Mouse (Mus musculus): ENCODE results near the gene St6gal1. TPM values are rescaled to one million over a fixed set of nuclear protein-coding genes. Genes with fewer than 3 reads are reported as not detected.
"Not testable (repeated sequence)": the region's sequence is repeated elsewhere in the genome, so short reads cannot be mapped to it uniquely, and the experiment has no call there.

The St6gal1 gene
- polyA plus RNA-seq (2012; ENCODE audit: insufficient read depth, insufficient read length, missing spikeins): 7.3 and 8.6 TPM in 2 replicates

DNA sequence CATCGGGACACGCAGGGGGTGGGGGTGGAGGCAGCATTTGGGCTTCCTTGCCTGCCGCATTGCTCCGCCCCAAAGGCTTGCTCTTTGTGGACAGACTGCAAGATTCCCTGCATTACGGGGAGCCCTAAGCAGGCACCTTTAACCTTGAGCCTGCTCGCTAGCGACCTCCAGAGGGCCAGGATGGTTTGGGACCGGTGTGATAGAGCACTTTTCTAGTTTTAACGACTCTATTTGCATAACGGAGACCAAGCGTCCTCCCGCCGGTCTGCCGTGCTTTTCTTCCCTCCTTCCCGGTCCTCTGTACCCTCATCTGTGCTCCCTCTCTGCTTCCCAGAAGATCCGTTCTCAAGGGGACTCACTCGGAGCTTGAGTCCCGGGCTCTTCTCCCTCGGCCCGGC lies at the start of gene St6gal1:
Gene St6gal1 (plus strand): TSS at position 70 of the 398 bp plus-strand sequence.
- H3K27ac ChIP-seq (replicated peaks; ENCODE audit: low read depth, low read length): peak within 1 kb of the TSS; percentile 81
- H3K4me1 ChIP-seq (ENCODE audit: control insufficient read depth, insufficient read depth, insufficient read length, low read length): peaks cover 8% of the 10 kb centered on the region; the same call in 1 of the 2 replicates
- peak within 1 kb of the TSS; percentile 92 for H3K4me3 ChIP-seq (ENCODE audit: insufficient read depth, low read depth, low read length)

DNA sequence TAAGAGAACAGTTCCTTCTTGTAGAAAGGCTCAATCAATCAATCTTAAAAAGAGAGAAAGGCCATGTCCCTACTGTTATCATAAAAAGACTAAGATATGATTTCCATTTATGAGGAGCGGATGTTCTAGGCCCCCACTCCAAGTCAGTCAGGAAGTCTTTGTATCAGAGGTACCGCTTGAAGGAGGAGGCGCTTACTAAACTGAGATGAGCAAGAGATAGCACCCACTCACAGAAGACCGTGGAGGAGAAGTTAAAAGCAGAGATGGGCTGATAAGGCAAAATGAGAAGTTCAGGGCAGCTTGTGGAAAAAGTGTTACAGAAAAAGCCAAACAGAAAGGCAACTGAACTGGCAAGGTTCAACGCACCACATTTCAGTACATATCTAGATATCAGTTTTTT lies 49.7 kb upstream of the St6gal1 start:
- Histone ChIP-seq H3K27ac (replicated peaks; ENCODE audit: low read depth, low read length) (no peak overlapping the region), H3K4me3 (ENCODE audit: insufficient read depth, low read depth, low read length) (no peak overlapping the region), H3K4me1 (ENCODE audit: control insufficient read depth, insufficient read depth, insufficient read length, low read length) (no peaks in the 10 kb centered on the region; the same call in 1 of the 2 replicates)

DNA sequence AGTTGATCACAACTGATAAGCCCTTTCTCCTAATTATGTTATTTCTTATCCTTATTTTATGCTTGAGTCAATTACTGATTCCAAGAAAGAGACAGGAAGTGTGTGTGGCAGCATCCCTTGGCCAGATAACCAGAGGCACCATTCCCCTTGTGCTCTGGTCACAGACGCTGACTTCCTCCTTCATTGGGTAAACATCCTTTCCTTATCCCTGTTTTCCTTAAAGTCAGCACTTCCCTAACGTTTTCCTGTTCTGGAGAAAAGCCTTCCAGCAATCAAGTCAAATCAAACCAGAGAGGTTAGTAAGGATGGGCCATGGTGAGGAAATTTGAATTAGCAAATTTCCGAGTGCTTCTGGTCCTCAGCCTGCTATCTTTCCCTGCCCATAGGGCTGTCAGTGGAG lies 48.6 kb upstream of the St6gal1 start:
- Histone ChIP-seq H3K4me1 (ENCODE audit: control insufficient read depth, insufficient read depth, insufficient read length, low read length) (peaks cover under 1% of the 10 kb centered on the region; the same call in 1 of the 2 replicates), H3K27ac (replicated peaks; ENCODE audit: low read depth, low read length) (no peak overlapping the region), H3K4me3 (ENCODE audit: insufficient read depth, low read depth, low read length) (no peak overlapping the region)

DNA sequence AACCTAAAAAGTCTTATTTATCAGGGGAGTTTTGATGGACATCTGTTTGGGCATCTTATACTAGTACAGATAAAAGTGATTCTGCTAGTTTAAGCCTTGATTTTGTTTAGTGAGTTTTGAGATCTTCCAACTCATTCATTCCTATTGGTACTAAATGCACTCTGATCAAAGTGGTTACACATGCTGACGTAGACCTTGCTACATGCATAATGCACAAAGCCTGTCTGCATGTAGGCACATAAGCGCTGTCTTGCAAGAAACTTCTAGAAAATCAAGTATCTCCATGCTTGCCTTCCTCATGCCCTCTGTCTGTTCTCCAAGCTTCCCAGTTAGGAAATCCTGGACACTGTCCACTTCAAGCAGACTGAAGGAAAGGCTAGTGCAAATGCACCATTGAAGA lies 46.7 kb upstream of the St6gal1 start:
- H3K4me1 ChIP-seq (ENCODE audit: control insufficient read depth, insufficient read depth, insufficient read length, low read length): peaks cover 6% of the 10 kb centered on the region; the same call in 1 of the 2 replicates
- H3K27ac ChIP-seq (replicated peaks; ENCODE audit: low read depth, low read length): no peak overlapping the region
- H3K4me3 ChIP-seq (ENCODE audit: insufficient read depth, low read depth, low read length): no peak overlapping the region

DNA sequence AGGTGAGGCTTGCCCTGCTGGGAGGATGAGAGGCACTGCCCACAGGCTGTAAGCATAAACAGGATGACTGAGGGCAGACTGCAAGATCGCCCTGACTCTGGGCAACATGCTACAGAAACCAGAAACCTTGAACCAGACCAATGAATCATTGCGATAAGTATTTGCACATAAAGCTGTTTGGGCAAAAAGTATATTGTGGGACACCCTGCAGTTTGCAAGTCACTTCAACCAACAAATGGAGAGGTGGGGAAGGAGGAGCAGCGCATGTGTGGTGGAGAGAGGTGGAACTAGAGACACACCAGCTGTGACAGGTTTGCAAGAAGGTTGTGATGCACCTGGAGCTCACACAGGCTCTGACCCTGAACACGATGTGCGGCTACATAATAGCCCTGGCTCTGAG lies 45.7 kb upstream of the St6gal1 start:
- H3K27ac ChIP-seq (replicated peaks; ENCODE audit: low read depth, low read length): no peak overlapping the region
- H3K4me3 ChIP-seq (ENCODE audit: insufficient read depth, low read depth, low read length): no peak overlapping the region
- H3K4me1 ChIP-seq (ENCODE audit: control insufficient read depth, insufficient read depth, insufficient read length, low read length): peaks cover 6% of the 10 kb centered on the region; the same call in 1 of the 2 replicates

DNA sequence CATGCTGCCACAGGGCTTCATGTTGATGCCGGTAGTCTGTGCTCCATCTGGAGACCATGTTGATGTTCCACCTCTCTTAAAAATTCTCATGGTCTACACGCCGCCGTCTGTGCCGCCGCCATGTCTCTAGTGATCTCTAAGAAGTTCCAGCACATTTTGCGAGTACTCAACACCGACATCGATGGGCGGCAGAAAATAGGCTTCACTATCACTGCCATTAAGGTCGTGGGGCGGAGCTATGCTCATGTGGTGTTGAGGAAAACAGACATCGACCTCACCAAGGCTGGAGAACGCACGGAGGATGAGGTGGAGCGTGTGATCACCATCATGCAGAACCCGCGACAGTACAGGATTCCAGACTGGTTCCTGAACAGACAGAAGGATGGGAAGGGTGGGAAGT lies 45.1 kb upstream of the St6gal1 start:
- H3K4me1 ChIP-seq (ENCODE audit: control insufficient read depth, insufficient read depth, insufficient read length, low read length); H3K27ac ChIP-seq (replicated peaks; ENCODE audit: low read depth, low read length); H3K4me3 ChIP-seq (ENCODE audit: insufficient read depth, low read depth, low read length): not testable (repeated sequence)

DNA sequence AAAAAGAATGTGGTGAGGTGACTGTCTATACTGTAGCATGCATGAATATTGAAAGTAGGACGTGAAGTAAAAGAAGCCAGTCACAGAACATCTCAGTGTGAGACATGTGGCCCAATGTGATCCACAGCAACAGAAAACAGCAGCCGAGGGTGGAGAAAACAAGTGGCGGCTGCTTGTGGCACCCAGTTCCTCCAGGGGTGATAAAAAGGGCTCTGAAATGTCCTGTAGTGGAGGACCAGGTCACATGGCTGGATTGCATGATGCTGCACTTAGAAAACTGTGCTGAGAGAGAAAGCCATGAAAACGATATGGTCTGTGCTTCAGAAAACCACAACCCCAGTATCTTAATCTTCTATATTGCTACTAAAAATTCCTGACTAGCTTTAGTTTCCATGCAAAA lies 43.5 kb upstream of the St6gal1 start:
- no peak overlapping the region for H3K4me3 ChIP-seq (ENCODE audit: insufficient read depth, low read depth, low read length)
- peaks cover 6% of the 10 kb centered on the region; the same call in 1 of the 2 replicates for H3K4me1 ChIP-seq (ENCODE audit: control insufficient read depth, insufficient read depth, insufficient read length, low read length)
- H3K27ac ChIP-seq (replicated peaks; ENCODE audit: low read depth, low read length): peak overlapping the region; percentile 37; the same call in 1 of the 2 replicates

DNA sequence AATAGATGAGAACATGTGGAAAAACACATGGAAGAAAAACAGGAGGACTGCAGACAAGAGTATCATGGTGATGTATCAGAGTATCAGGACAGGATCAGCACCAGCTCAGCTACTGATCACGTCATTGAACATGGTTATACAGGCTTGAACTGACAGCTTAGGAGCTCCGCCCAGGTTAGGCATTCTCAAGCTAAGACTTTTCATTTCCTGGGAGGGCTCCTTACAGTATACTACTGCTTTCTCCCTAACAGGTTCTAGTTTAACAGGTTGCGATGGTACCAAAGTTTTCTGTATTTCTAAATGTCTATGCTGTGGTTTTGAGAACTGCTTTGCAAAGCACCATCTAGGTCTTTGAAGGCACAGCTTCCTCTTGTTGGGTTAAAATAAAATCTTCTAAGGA lies 43.1 kb upstream of the St6gal1 start:
- Histone ChIP-seq H3K27ac (replicated peaks; ENCODE audit: low read depth, low read length) (0 out of 2 replicates have a peak overlapping the region, but pooled peaks have one; percentile 37), H3K4me3 (ENCODE audit: insufficient read depth, low read depth, low read length) (no peak overlapping the region), H3K4me1 (ENCODE audit: control insufficient read depth, insufficient read depth, insufficient read length, low read length) (peaks cover 6% of the 10 kb centered on the region; the same call in 1 of the 2 replicates)

DNA sequence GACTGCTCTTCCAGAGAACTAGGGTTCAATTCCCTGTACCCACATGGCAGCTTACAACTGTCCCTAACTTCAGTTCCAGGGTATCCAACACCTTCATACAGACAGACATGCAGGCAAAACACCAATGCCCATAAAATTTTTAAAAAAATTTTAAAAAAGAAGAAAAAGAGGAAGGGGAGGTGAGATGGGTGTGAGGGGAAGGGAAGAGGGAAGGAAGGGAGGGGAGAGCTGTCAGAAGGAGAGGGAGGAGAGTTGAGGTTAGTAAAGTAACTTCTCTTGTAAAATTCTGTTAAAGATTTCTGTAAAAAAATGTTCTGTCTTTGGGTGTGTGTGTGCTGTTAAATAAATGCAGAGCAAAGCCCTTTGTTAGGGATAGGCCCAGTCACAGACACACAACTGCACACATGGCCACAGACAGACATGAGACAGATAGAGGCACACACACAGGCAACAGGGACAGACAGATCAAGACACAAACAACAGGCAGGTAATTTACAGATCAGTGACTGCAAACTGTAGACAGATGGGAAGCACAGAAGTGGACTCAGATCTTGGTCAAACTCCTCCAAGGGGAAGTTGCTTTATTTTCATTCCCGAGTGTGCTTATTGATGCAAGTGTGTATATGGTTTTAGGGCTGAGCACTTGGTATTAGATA lies 42.5 kb upstream of the St6gal1 start:
- Histone ChIP-seq H3K4me3 (ENCODE audit: insufficient read depth, low read depth, low read length) (no peak overlapping the region), H3K4me1 (ENCODE audit: control insufficient read depth, insufficient read depth, insufficient read length, low read length) (peaks cover 8% of the 10 kb centered on the region; the same call in 1 of the 2 replicates), H3K27ac (replicated peaks; ENCODE audit: low read depth, low read length) (peak overlapping the region; percentile 80)

DNA sequence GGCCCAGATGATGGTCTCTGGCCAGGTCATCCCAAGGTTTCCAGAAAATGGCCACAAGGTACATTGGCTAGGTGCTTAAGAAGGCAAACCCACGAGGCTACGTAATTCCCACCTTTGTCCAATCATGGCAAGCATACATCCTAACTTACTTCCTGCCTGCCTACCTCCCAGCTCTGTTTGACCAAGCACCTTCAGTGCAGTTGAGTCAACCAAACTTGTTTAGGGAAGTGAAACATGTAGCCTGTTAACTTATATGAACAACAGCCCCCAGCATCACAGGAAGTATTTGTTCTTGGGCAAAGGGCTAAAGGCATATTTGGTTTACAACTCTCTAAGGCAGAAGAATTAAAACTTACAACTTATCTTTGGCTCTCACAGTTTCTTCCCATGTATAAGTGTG lies 38.7 kb upstream of the St6gal1 start:
- Histone ChIP-seq H3K27ac (replicated peaks; ENCODE audit: low read depth, low read length) (no peak overlapping the region), H3K4me1 (ENCODE audit: control insufficient read depth, insufficient read depth, insufficient read length, low read length) (peaks cover 8% of the 10 kb centered on the region; the same call in 1 of the 2 replicates), H3K4me3 (ENCODE audit: insufficient read depth, low read depth, low read length) (no peak overlapping the region)

DNA sequence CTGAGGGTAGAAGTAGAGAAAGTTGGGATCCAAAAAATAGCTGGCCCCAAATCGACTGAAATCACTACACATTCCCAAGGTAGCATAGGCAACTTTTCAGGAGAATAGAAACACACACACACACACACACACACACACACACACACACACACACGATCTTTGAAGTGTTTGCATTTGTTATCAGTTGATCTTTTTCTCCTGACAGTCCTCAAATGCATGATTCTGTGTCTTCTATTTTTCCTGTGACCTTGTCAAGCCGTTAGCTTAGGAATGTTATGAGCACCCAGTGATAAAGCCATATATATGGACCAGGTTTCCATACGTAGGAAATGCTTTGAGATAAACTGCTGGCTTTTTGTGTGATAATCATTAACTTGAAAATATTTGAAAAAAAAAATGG lies 38.1 kb upstream of the St6gal1 start:
- Histone ChIP-seq H3K4me1 (ENCODE audit: control insufficient read depth, insufficient read depth, insufficient read length, low read length) (peaks cover 5% of the 10 kb centered on the region; the same call in 1 of the 2 replicates), H3K4me3 (ENCODE audit: insufficient read depth, low read depth, low read length) (no peak overlapping the region), H3K27ac (replicated peaks; ENCODE audit: low read depth, low read length) (no peak overlapping the region)

DNA sequence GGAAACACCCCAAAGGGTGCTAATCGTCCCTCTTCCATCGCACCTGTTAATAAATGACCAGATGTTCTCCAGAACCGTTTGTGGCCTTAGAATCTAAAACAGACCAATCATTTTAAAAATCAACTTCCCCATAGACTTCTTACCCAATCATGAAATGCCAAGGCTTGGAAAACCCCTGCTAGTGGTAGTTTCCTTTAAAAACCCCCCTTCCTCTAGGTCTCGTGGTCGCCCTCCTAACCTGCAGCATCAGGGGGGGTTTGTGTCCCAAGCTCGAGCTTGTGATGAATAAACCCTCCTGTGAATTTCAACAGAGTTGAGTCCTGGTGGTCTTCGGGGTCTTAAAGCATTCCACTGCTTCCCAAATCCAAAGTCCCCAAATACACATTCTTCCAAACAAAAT lies 36.6 kb upstream of the St6gal1 start:
- Histone ChIP-seq H3K27ac (replicated peaks; ENCODE audit: low read depth, low read length) (no peak overlapping the region), H3K4me3 (ENCODE audit: insufficient read depth, low read depth, low read length) (no peak overlapping the region), H3K4me1 (ENCODE audit: control insufficient read depth, insufficient read depth, insufficient read length, low read length) (peaks cover 3% of the 10 kb centered on the region; the same call in 1 of the 2 replicates)

DNA sequence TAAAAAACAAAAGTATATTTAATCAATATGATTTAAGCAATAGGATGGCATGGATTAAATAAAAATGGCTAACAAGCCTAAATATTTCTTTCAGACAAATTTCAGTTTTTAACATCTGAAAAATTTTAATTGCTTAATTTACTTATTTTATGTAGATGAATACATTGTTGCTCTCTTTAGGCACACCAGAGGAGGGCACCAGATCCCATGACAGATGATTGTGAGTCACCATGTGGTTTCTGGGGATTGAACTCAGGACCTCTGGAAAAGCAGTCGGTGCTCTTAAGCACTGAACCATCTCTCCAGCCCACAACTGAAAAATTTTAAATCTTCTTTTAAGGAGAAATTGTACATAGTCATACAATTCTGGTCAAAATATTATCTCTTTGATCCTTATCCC lies 34.9 kb upstream of the St6gal1 start:
- Histone ChIP-seq H3K27ac (replicated peaks; ENCODE audit: low read depth, low read length) (no peak overlapping the region), H3K4me3 (ENCODE audit: insufficient read depth, low read depth, low read length) (no peak overlapping the region), H3K4me1 (ENCODE audit: control insufficient read depth, insufficient read depth, insufficient read length, low read length) (peaks cover 3% of the 10 kb centered on the region; the same call in 1 of the 2 replicates)

DNA sequence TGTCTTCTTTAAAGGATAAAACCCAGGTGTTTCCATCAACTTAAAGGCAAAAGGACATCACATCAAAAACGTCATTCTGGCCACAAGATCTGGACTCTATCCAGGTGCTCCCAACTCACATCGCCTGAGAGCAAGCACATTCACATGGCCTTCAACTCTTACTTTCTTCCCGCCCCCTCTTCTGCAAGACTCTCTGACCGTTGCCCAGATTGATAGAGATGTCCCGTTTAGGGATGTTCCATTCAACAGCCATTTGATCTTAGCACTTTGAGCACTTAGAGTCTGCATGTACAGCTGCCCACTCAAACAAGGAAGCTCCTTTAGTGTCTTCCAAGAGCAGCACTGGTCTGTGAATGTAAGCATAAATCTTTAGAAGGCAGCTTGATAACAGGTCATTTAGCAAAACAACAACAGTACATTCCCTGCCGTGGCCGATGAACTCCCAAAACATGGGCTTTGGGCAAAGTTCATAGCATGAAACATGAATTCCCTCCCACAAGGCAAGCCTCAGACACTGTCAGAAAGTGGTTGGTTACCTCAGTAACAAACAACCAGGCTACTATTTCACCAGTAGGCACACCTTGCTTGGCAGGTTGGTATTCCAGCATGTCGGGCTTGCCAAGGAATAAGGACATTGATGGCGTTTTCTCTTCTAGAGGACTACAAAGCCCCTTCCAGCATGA lies 32.8 kb upstream of the St6gal1 start:
- H3K4me3 ChIP-seq (ENCODE audit: insufficient read depth, low read depth, low read length): no peak overlapping the region
- H3K4me1 ChIP-seq (ENCODE audit: control insufficient read depth, insufficient read depth, insufficient read length, low read length): peaks cover 3% of the 10 kb centered on the region; the same call in 1 of the 2 replicates
- no peak overlapping the region for H3K27ac ChIP-seq (replicated peaks; ENCODE audit: low read depth, low read length)

DNA sequence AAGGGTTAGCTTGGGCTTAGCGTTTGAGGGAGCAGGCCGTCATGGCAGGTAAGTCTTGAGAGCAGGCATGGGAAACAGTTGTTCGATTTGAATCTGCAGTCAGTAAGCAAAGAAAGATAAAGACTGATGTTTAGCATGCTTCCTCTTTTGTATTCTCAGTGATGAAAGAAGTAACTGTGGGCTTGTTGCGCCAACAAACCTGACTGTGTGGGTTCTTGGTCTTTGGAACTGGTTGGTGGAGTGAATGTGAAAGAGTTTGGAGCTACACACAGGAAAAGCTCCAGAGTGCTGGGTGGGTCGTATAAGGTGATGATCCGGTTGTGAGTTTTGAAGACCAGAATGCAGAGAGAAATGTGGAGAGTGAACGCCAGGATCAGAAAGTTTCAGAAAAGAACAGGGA lies 28.9 kb upstream of the St6gal1 start:
- Histone ChIP-seq H3K4me3 (ENCODE audit: insufficient read depth, low read depth, low read length) (no peak overlapping the region), H3K27ac (replicated peaks; ENCODE audit: low read depth, low read length) (no peak overlapping the region), H3K4me1 (ENCODE audit: control insufficient read depth, insufficient read depth, insufficient read length, low read length) (no peaks in the 10 kb centered on the region)

DNA sequence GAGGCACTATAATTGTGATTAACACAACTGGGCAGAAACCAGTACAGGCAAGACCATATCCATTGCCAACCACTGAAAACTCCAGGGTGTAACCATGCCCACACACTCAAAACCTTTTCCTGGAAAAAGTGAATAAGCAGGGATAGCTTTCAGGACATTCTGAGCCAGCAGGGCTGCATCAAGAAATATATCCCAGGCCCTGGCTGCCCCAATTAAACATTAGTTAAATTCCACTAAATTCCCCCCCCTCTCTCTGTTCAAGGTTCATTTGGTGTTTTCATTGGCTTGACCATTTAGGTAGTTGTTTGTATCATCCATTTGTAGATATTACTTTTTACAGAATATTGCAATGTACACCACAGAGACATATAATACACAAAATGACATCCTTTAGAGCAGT lies 28.2 kb upstream of the St6gal1 start:
- Histone ChIP-seq H3K4me1 (ENCODE audit: control insufficient read depth, insufficient read depth, insufficient read length, low read length) (no peaks in the 10 kb centered on the region), H3K4me3 (ENCODE audit: insufficient read depth, low read depth, low read length) (no peak overlapping the region), H3K27ac (replicated peaks; ENCODE audit: low read depth, low read length) (no peak overlapping the region)
